Mouse (Mus musculus) MEL (cell line): ENCODE measurements around the gene Tubb4a. TPM values are rescaled to one million over a fixed set of nuclear protein-coding genes. Genes with fewer than 3 reads are reported as not detected.

ENCODE experiments used
- DNase-seq: peaks from one replicate; pipeline ENCODE4 v3.0.0; 2011; ENCODE audit warnings: low read depth, low spot score
- H3K27ac ChIP-seq: 2 replicates; pipeline ENCODE4 v1.5.1; 2012; ENCODE audit warnings: low read depth, mild to moderate bottlenecking, control low read depth, low read length, moderate library complexity; ENCODE audit not compliant: control insufficient read depth
- H3K27me3 ChIP-seq, 2 experiments: fragments of 150-350 bp in 1 of 2; sonication (generic) in 1 of 2; 2 replicates each; pipeline ENCODE4 v1.6.1; 2012; ENCODE audit warnings: low read length in 2 of 2, mild to moderate bottlenecking in 2 of 2, improper control_type of control experiment in 1 of 2, moderate library complexity in 1 of 2; ENCODE audit not compliant: insufficient read depth in 2 of 2, control insufficient read depth in 1 of 2
- H3K36me3 ChIP-seq, 2 experiments: 2 replicates each; pipeline ENCODE4 v1.6.1; 2012 to 2014; ENCODE audit warnings: low read length in 2 of 2, improper control_type of control experiment in 1 of 2, inconsistent platforms in 1 of 2, mild to moderate bottlenecking in 1 of 2; ENCODE audit not compliant: insufficient read depth in 2 of 2, control insufficient read depth in 1 of 2
- H3K4me1 ChIP-seq, 2 experiments: fragments of 150-350 bp in 1 of 2; sonication (generic) in 1 of 2; 2 replicates each; pipeline ENCODE4 v1.6.1; 2012; ENCODE audit warnings: low read length in 2 of 2, improper control_type of control experiment in 1 of 2, mild to moderate bottlenecking in 1 of 2; ENCODE audit not compliant: insufficient read depth in 2 of 2, control insufficient read depth in 1 of 2
- H3K4me3 ChIP-seq, 2 experiments: fragments of 150-350 bp in 1 of 2; sonication (generic) in 1 of 2; 2 replicates each; pipeline ENCODE4 v1.5.1; 2012; ENCODE audit warnings: low read depth in 2 of 2, low read length in 2 of 2, mild to moderate bottlenecking in 2 of 2, moderate library complexity in 2 of 2, control low read depth in 1 of 2, improper control_type of control experiment in 1 of 2; ENCODE audit not compliant: control insufficient read depth in 1 of 2, insufficient read depth in 1 of 2
- H3K79me2 ChIP-seq: 2 replicates; pipeline ENCODE4 v1.6.1; 2012; ENCODE audit warnings: mild to moderate bottlenecking, low read length, moderate library complexity; ENCODE audit not compliant: control insufficient read depth, poor library complexity, insufficient read depth
- H3K9ac ChIP-seq: 2 replicates; pipeline ENCODE4 v1.6.1; 2012; ENCODE audit warnings: low read depth, mild to moderate bottlenecking, control low read depth, low read length, moderate library complexity; ENCODE audit not compliant: control insufficient read depth, poor library complexity, severe bottlenecking
- H3K9me3 ChIP-seq: fragments of 150-350 bp; sonication (generic); replicated peaks from 2 replicates; pipeline ENCODE4 v1.6.1; 2012; ENCODE audit warnings: mild to moderate bottlenecking, low read length, improper control_type of control experiment, moderate library complexity; ENCODE audit not compliant: insufficient read depth
- BHLHE40 ChIP-seq: IDR thresholded peaks from 2 replicates; pipeline ENCODE4 v1.6.1; 2012; ENCODE audit warnings: low read depth, mild to moderate bottlenecking, inconsistent platforms, low read length, improper control_type of control experiment, borderline replicate concordance
- CHD2 ChIP-seq: IDR thresholded peaks from 2 replicates; pipeline ENCODE4 v1.6.1; 2011; ENCODE audit warnings: low read length, improper control_type of control experiment
- ELF1 ChIP-seq: IDR thresholded peaks from 2 replicates; pipeline ENCODE4 v1.6.1; 2014; ENCODE audit warnings: low read depth, mild to moderate bottlenecking, inconsistent platforms, low read length, improper control_type of control experiment, moderate library complexity
- EP300 ChIP-seq, 2 experiments: IDR thresholded peaks; 2 replicates each; pipeline ENCODE4 v1.6.1; 2011; ENCODE audit warnings: improper control_type of control experiment in 2 of 2, low read length in 2 of 2, low read depth in 1 of 2, mild to moderate bottlenecking in 1 of 2
- GABPA ChIP-seq: IDR thresholded peaks from 2 replicates; pipeline ENCODE4 v1.6.1; 2012; ENCODE audit warnings: low read depth, mild to moderate bottlenecking, inconsistent platforms, low read length, improper control_type of control experiment, moderate library complexity
- GATA1 ChIP-seq: IDR thresholded peaks from 2 replicates; pipeline ENCODE4 v1.6.1; 2011; ENCODE audit warnings: low read depth, low read length, improper control_type of control experiment
- HCFC1 ChIP-seq: IDR thresholded peaks from 2 replicates; pipeline ENCODE4 v1.6.1; 2012; ENCODE audit warnings: low read depth, mild to moderate bottlenecking, inconsistent platforms, low read length, improper control_type of control experiment, moderate library complexity
- JUND ChIP-seq: IDR thresholded peaks from 2 replicates; pipeline ENCODE4 v1.6.1; 2011; ENCODE audit warnings: low read depth, mild to moderate bottlenecking, improper control_type of control experiment, low read length
- MAX ChIP-seq: IDR thresholded peaks from 2 replicates; pipeline ENCODE4 v1.6.1; 2011; ENCODE audit warnings: low read length, improper control_type of control experiment
- MAZ ChIP-seq: IDR thresholded peaks from 2 replicates; pipeline ENCODE4 v1.6.1; 2012; ENCODE audit warnings: low read depth, mild to moderate bottlenecking, inconsistent platforms, low read length, improper control_type of control experiment
- MXI1 ChIP-seq: IDR thresholded peaks from 2 replicates; pipeline ENCODE4 v1.6.1; 2011; ENCODE audit warnings: mild to moderate bottlenecking, low read depth, low read length, improper control_type of control experiment
- MYC ChIP-seq: IDR thresholded peaks from 2 replicates; pipeline ENCODE4 v1.6.1; 2011; ENCODE audit warnings: low read depth, mild to moderate bottlenecking, low read length, improper control_type of control experiment, moderate library complexity
- POLR2A ChIP-seq, 2 experiments: IDR thresholded peaks; 2 replicates each; pipeline ENCODE4 v1.6.1; 2011 to 2012; ENCODE audit warnings: low read length in 2 of 2, mild to moderate bottlenecking in 2 of 2, control low read depth in 1 of 2, improper control_type of control experiment in 1 of 2, low read depth in 1 of 2, moderate library complexity in 1 of 2; ENCODE audit not compliant: control insufficient read depth in 1 of 2, insufficient read depth in 1 of 2, poor library complexity in 1 of 2
- POLR2AphosphoS5 ChIP-seq: IDR thresholded peaks from 2 replicates; pipeline ENCODE4 v1.6.1; 2012; ENCODE audit warnings: low read depth, borderline replicate concordance, mild to moderate bottlenecking, inconsistent platforms, low read length, moderate library complexity, mixed read lengths
- RAD21 ChIP-seq: IDR thresholded peaks from 2 replicates; pipeline ENCODE4 v1.6.1; 2011; ENCODE audit warnings: mild to moderate bottlenecking, low read depth, low read length, improper control_type of control experiment
- RCOR1 ChIP-seq: IDR thresholded peaks from 2 replicates; pipeline ENCODE4 v1.6.1; 2012; ENCODE audit warnings: low read depth, mild to moderate bottlenecking, inconsistent platforms, low read length, improper control_type of control experiment
- SMC3 ChIP-seq: IDR thresholded peaks from 2 replicates; pipeline ENCODE4 v1.6.1; 2011; ENCODE audit warnings: low read depth, low read length, improper control_type of control experiment
- TAL1 ChIP-seq: IDR thresholded peaks from 2 replicates; pipeline ENCODE4 v1.6.1; 2012; ENCODE audit warnings: mild to moderate bottlenecking, inconsistent platforms, low read length, moderate library complexity, mixed read lengths
- TBP ChIP-seq: IDR thresholded peaks from 2 replicates; pipeline ENCODE4 v1.8.0; 2011; ENCODE audit warnings: low read depth, low read length, improper control_type of control experiment
- USF1 ChIP-seq: IDR thresholded peaks from 2 replicates; pipeline ENCODE4 v1.6.1; 2014; ENCODE audit warnings: low read depth, mild to moderate bottlenecking, inconsistent platforms, low read length, improper control_type of control experiment, moderate library complexity
- ZC3H11A ChIP-seq: IDR thresholded peaks from 2 replicates; pipeline ENCODE4 v1.6.1; 2012; ENCODE audit warnings: low read depth, mild to moderate bottlenecking, inconsistent platforms, low read length, improper control_type of control experiment
- ZKSCAN1 ChIP-seq: IDR thresholded peaks from 2 replicates; pipeline ENCODE4 v1.6.1; 2012; ENCODE audit warnings: low read depth, mild to moderate bottlenecking, inconsistent platforms, low read length, improper control_type of control experiment, moderate library complexity
- ZMIZ1 ChIP-seq: IDR thresholded peaks from 2 replicates; pipeline ENCODE4 v1.6.1; 2012; ENCODE audit warnings: low read depth, mild to moderate bottlenecking, inconsistent platforms, low read length, improper control_type of control experiment, moderate library complexity
- ZNF384 ChIP-seq: IDR thresholded peaks from 2 replicates; pipeline ENCODE4 v1.6.1; 2012; ENCODE audit warnings: low read depth, mild to moderate bottlenecking, inconsistent platforms, low read length, improper control_type of control experiment
- polyA plus RNA-seq, 2 experiments: library from polyadenylated mRNA; stranded (reverse) in 1 of 2; unstranded in 1 of 2; fragments of >175 nt in 1 of 2; fragments of >200 nt in 1 of 2; gene quantifications; 2 replicates each; pipeline versions ENCODE4 v1.2.1 to v1.2.4; 2012; ENCODE audit warnings: low replicate concordance in 2 of 2, low read depth in 1 of 2; ENCODE audit not compliant: insufficient read length in 2 of 2, insufficient read depth in 1 of 2, missing spikeins in 1 of 2
- total RNA-seq: library from RNA; depleted of rRNA; stranded (reverse); fragments of 300-350 nt; gene quantifications from 2 replicates; pipeline ENCODE4 v1.2.3, GENCODE M21; 2012

Tubb4a gene
- total and polyA plus RNA-seq, 3 experiments = 0.35 to 6.4 TPM; not detected in 1

- H3K79me2 ChIP-seq = no peaks in the 10 kb centered on the region
- TF ChIP-seq CHD2 (no peak), ZMIZ1 (no peak), HCFC1 (no peak), RCOR1 (no peak)
- no peak for DNase-seq
- H3K9ac ChIP-seq = no peak overlapping the region
- no peaks in the 10 kb centered on the region for H3K9me3 ChIP-seq
- H3K27me3 ChIP-seq = no peaks in the 10 kb centered on the region; a peak in 1 of 4 replicates
- H3K27ac ChIP-seq = no peak overlapping the region
- H3K36me3 ChIP-seq = peaks cover 0 to 22% of the 10 kb centered on the region in 2 experiments; a peak in 2 of 4 replicates
- H3K4me3 ChIP-seq = no peak overlapping the region
- peaks cover 19 to 25% of the 10 kb centered on the region in 2 experiments for H3K4me1 ChIP-seq
These were observed 34.3 kb upstream of the Tubb4a start for GRCm38 (mm10) chr17:57121856-57122255.

GRCm38 (mm10) chr17:57118524-57119349, 31.2 kb upstream of the Tubb4a start:
- H3K27me3 ChIP-seq = no peaks in the 10 kb centered on the region; a peak in 2 of 4 replicates
- peak overlapping the region; percentile 29; the same call in 1 of the 2 replicates for H3K9ac ChIP-seq
- TF ChIP-seq TAL1 (no peak), BHLHE40 (no peak), MAZ (no peak), TBP (no peak), EP300 (IDR thresholded peaks at IDR 0.05; ENCODE audit: low read depth in 1 of 2, low read length in 2 of 2) (no peak), GATA1 (peak; percentile 21; the same call in 1 of the 2 replicates), USF1 (no peak), ZNF384 (peak; percentile 96)
- peaks cover 0 to 4% of the 10 kb centered on the region in 2 experiments; a peak in 2 of 4 replicates for H3K36me3 ChIP-seq
- peaks cover 0 to 4% of the 10 kb centered on the region in 2 experiments; a peak in 2 of 4 replicates for H3K4me1 ChIP-seq
- H3K79me2 ChIP-seq = no peaks in the 10 kb centered on the region
- H3K9me3 ChIP-seq = no peaks in the 10 kb centered on the region
- peak; percentile 65 for DNase-seq
- H3K4me3 ChIP-seq = peak overlapping the region; percentile 26 to 33; a peak in 2 of 4 replicates
- H3K27ac ChIP-seq = no peak overlapping the region

DNA sequence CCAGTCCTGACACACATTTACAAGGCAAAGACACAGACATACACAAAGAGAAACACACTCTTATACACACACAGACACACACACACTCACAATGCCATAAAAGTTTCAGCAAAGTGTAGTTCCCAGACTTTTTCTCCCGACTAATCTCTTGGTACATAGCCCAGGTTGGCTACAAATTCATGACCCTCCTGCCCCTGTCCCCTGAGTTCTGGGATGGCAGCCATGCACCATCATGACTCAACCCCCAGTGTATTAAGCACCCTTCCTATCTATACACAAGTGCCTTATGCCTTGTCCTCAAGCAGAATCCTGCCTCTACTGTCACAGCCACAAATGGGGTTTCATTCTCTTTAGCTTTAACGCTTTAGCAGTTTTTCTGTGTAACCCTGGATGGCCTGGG, 29.2 kb upstream of the Tubb4a start:
- no peak overlapping the region for H3K27ac ChIP-seq
- DNase-seq = no peak

More for the DNA sequence above, 29.2 kb upstream of the Tubb4a start:
- TF ChIP-seq MXI1 (no peak), ELF1 (no peak), EP300 (IDR thresholded peaks at IDR 0.05; ENCODE audit: low read depth in 1 of 2, low read length in 2 of 2) (no peak), ZC3H11A (no peak), GABPA (no peak), RAD21 (no peak), RCOR1 (no peak), SMC3 (no peak), POLR2A (IDR thresholded peaks at IDR 0.05; ENCODE audit: control insufficient read depth in 1 of 2, insufficient read depth in 1 of 2, low read depth in 1 of 2, low read length in 2 of 2, poor library complexity in 1 of 2) (no peak), ZNF384 (no peak), JUND (no peak), ZKSCAN1 (no peak), MAX (no peak), POLR2AphosphoS5 (no peak), MYC (no peak)
- Histone ChIP-seq H3K79me2 (no peaks in the 10 kb centered on the region), H3K36me3 (peaks cover 0 to 6% of the 10 kb centered on the region in 2 experiments; a peak in 2 of 4 replicates), H3K4me1 (peaks cover 4 to 8% of the 10 kb centered on the region in 2 experiments; a peak in 3 of 4 replicates), H3K9ac (no peak overlapping the region), H3K4me3 (no peak overlapping the region), H3K9me3 (no peaks in the 10 kb centered on the region), H3K27me3 (no peaks in the 10 kb centered on the region; a peak in 2 of 4 replicates)
